Mouse (Mus musculus) ES-Bruce4 (cell line): ENCODE results near the gene Kmt2b. TPM values are rescaled to one million over a fixed set of nuclear protein-coding genes. Genes with fewer than 3 reads are reported as not detected.

Source experiments
- H3K27ac ChIP-seq: 2 replicates; pipeline ENCODE4 v1.5.1; 2012; ENCODE audit warnings: low read length, inconsistent platforms; ENCODE audit not compliant: insufficient read depth
- H3K27me3 ChIP-seq: 2 replicates; pipeline ENCODE4 v1.6.1; 2012; ENCODE audit warnings: mild to moderate bottlenecking, low read length, inconsistent platforms; ENCODE audit not compliant: control insufficient read depth, poor library complexity, insufficient read depth, severe bottlenecking
- H3K36me3 ChIP-seq: 2 replicates; pipeline ENCODE4 v1.6.1; 2012; ENCODE audit warnings: inconsistent platforms, mild to moderate bottlenecking, low read length, moderate library complexity; ENCODE audit not compliant: control insufficient read depth, poor library complexity, insufficient read depth, severe bottlenecking
- H3K4me1 ChIP-seq: one replicate; pipeline ENCODE4 v1.8.1; 2011; ENCODE audit warnings: low read length; ENCODE audit not compliant: control insufficient read depth, insufficient read depth
- H3K4me3 ChIP-seq: 2 replicates; pipeline ENCODE4 v1.5.1; 2011; ENCODE audit warnings: low read depth, mild to moderate bottlenecking, low read length
- H3K9ac ChIP-seq: 2 replicates; pipeline ENCODE4 v1.6.1; 2012; ENCODE audit warnings: low read depth, mild to moderate bottlenecking, inconsistent platforms; ENCODE audit not compliant: poor library complexity, severe bottlenecking
- H3K9me3 ChIP-seq: replicated peaks from 2 replicates; pipeline ENCODE4 v1.6.1; 2012; ENCODE audit warnings: mild to moderate bottlenecking, low read length, inconsistent platforms; ENCODE audit not compliant: control insufficient read depth, poor library complexity, insufficient read depth, severe bottlenecking
- CTCF ChIP-seq: IDR thresholded peaks from one replicate; pipeline ENCODE4 v1.8.1; 2011; ENCODE audit warnings: low read depth, low read length
- EP300 ChIP-seq: IDR thresholded peaks from 2 replicates; pipeline ENCODE4 v1.6.1; 2011; ENCODE audit warnings: low read depth, low read length; ENCODE audit not compliant: insufficient read depth
- POLR2A ChIP-seq: IDR thresholded peaks from one replicate; pipeline ENCODE4 v1.8.1; 2011; ENCODE audit warnings: low read length; ENCODE audit not compliant: insufficient read depth
- polyA plus RNA-seq: library from polyadenylated mRNA; stranded (reverse); fragments of >200 nt; gene quantifications from 2 replicates; pipeline ENCODE4 v1.2.4, GENCODE M21; 2011; ENCODE audit warnings: low read depth; ENCODE audit not compliant: missing spikeins, insufficient read depth, insufficient read length

Kmt2b gene
- polyA plus RNA-seq, 1 experiment, result 70.2 TPM

- Histone ChIP-seq H3K27ac (no peak overlapping the region), H3K36me3 (no peaks in the 10 kb centered on the region), H3K9me3 (no peaks in the 10 kb centered on the region), H3K4me1 (peaks cover 1% of the 10 kb centered on the region), H3K27me3 (no peaks in the 10 kb centered on the region), H3K4me3 (no peak overlapping the region), H3K9ac (no peak overlapping the region)
- TF ChIP-seq POLR2A, result no peak
- no peak for TF ChIP-seq CTCF
- no peak for TF ChIP-seq EP300
Measured at GRCm38 (mm10) chr7:30520856-30521255, 67.7 kb downstream of the Kmt2b start.

DNA sequence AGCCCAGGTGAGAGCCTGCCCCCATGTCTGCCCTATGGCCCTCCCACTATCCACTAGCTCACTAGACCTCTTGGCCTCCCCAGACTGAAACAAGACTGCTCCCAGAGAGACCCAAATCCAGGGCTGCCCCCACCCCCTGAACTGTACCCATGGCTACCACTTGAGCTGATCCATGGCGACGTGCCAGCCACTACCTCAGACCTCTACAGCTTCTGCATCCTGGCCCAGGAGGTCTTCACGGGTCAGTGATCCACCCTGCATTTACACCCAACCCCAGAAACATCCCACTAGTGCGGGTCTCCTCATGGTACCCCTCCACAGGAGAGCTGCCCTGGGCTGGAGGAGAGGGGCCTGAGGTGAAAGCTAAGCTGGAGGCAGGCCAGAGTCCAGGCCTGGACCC lies 68.1 kb downstream of the Kmt2b start:
- no peak overlapping the region for H3K9ac ChIP-seq
- no peaks in the 10 kb centered on the region for H3K27me3 ChIP-seq
- H3K36me3 ChIP-seq, result no peaks in the 10 kb centered on the region
- no peaks in the 10 kb centered on the region for H3K9me3 ChIP-seq
- H3K4me1 ChIP-seq, result no peaks in the 10 kb centered on the region
- H3K27ac ChIP-seq, result no peak overlapping the region
- no peak overlapping the region for H3K4me3 ChIP-seq
- TF ChIP-seq POLR2A (no peak), EP300 (no peak), CTCF (no peak)

Other genes with a start within 250 kb of the Kmt2b start
- gene Lrfn3, start 226.0 kb downstream of the Kmt2b start, polyA plus RNA-seq, result 4.2 and 6.3 TPM in 2 replicates
- gene Tyrobp, start 175.0 kb downstream of the Kmt2b start, polyA plus RNA-seq, result not detected in 2 replicates
- not detected in 2 replicates for gene Hcst, start 168.9 kb downstream of the Kmt2b start, polyA plus RNA-seq
- gene Nfkbid, start 167.0 kb downstream of the Kmt2b start, polyA plus RNA-seq, result 4.1 TPM in 2 replicates
- gene Aplp1, start 143.2 kb downstream of the Kmt2b start, polyA plus RNA-seq, result 70.6 and 78.2 TPM in 2 replicates
- gene Kirrel2, start 131.0 kb downstream of the Kmt2b start, polyA plus RNA-seq, result 5.8 and 9.4 TPM in 2 replicates
- 27.5 and 30.9 TPM in 2 replicates for gene Nphs1, start 130.4 kb downstream of the Kmt2b start, polyA plus RNA-seq
- 0.58 TPM in 1 of 2 replicates, not detected in the other for gene Prodh2, start 95.1 kb downstream of the Kmt2b start, polyA plus RNA-seq
- gene Arhgap33, start 53.7 kb downstream of the Kmt2b start, polyA plus RNA-seq, result 6.0 and 6.5 TPM in 2 replicates
- gene Hspb6, start 36.5 kb downstream of the Kmt2b start, polyA plus RNA-seq, result 6.4 and 7.0 TPM in 2 replicates
- gene Proser3, start 36.4 kb downstream of the Kmt2b start, polyA plus RNA-seq, result 16.8 and 17.3 TPM in 2 replicates
- gene Lin37, start 28.9 kb downstream of the Kmt2b start, polyA plus RNA-seq, result 23.3 and 29.3 TPM in 2 replicates
- 50.9 and 73.9 TPM in 2 replicates for gene U2af1l4, start 25.4 kb downstream of the Kmt2b start, polyA plus RNA-seq
- 1.8 and 1.9 TPM in 2 replicates for gene Gm49396, start 25.4 kb downstream of the Kmt2b start, polyA plus RNA-seq
- 99.8 and 107 TPM in 2 replicates for gene Psenen, start 25.1 kb downstream of the Kmt2b start, polyA plus RNA-seq
- 0.72 TPM in 1 of 2 replicates, not detected in the other for gene Igflr1, start 23.3 kb downstream of the Kmt2b start, polyA plus RNA-seq
- gene Zbtb32, start 10.2 kb upstream of the Kmt2b start, polyA plus RNA-seq, result 20.3 and 22.7 TPM in 2 replicates
- gene Upk1a, start 24.1 kb upstream of the Kmt2b start, polyA plus RNA-seq, result 2.5 and 2.8 TPM in 2 replicates
- 540 and 569 TPM in 2 replicates for gene Cox6b1, start 37.4 kb upstream of the Kmt2b start, polyA plus RNA-seq
- 2.8 and 3.3 TPM in 2 replicates for gene Etv2, start 47.1 kb upstream of the Kmt2b start, polyA plus RNA-seq
- 42.3 and 47.0 TPM in 2 replicates for gene Rbm42, start 61.6 kb upstream of the Kmt2b start, polyA plus RNA-seq
- gene Haus5, start 76.3 kb upstream of the Kmt2b start, polyA plus RNA-seq, result 16.9 and 17.8 TPM in 2 replicates
- gene Pmis2, start 82.9 kb upstream of the Kmt2b start, polyA plus RNA-seq, result not detected in 2 replicates
- gene 2200002J24Rik, start 110.2 kb upstream of the Kmt2b start, polyA plus RNA-seq, result not detected in 2 replicates
- gene Atp4a, start 123.5 kb upstream of the Kmt2b start, polyA plus RNA-seq, result 1.4 and 1.6 TPM in 2 replicates
- 66.7 and 75.8 TPM in 2 replicates for gene Tmem147, start 140.8 kb upstream of the Kmt2b start, polyA plus RNA-seq
- not detected in 2 replicates for gene Gapdhs, start 155.0 kb upstream of the Kmt2b start, polyA plus RNA-seq
- gene Sbsn, start 162.7 kb upstream of the Kmt2b start, polyA plus RNA-seq, result 12.4 and 14.6 TPM in 2 replicates
- 0.70 and 0.99 TPM in 2 replicates for gene Dmkn, start 175.0 kb upstream of the Kmt2b start, polyA plus RNA-seq
- gene Krtdap, start 199.2 kb upstream of the Kmt2b start, polyA plus RNA-seq, result 5.0 and 9.1 TPM in 2 replicates
- gene Ffar2, start 235.0 kb upstream of the Kmt2b start, polyA plus RNA-seq, result not detected in 2 replicates